Mouse (Mus musculus): Measurements from ENCODE around the gene Boc. TPM values are rescaled to one million over a fixed set of nuclear protein-coding genes. Genes with fewer than 3 reads are reported as not detected.

Boc gene
- polyA plus RNA-seq, 1 experiment from 2014 or later, result 22.6 TPM

GRCm38 (mm10) chr16:44485691-44486090 is 73.0 kb downstream of the Boc start:
- ATAC-seq (ENCODE audit: low FRiP score, low TSS enrichment), result 0 out of 2 replicates have a peak, but pooled peaks have one; percentile 6
- Histone ChIP-seq H3K4me3 (replicated peaks; ENCODE audit: low read depth, low read length) (no peak overlapping the region), H3K9ac (replicated peaks; ENCODE audit: low read length) (no peak overlapping the region), H3K27me3 (ENCODE audit: control insufficient read depth, insufficient read depth, low read length) (no peaks in the 10 kb centered on the region), H3K4me1 (ENCODE audit: control insufficient read depth, insufficient read depth, low read length) (0 out of 2 replicates have a peak, but pooled peaks cover 3% of the 10 kb centered on the region), H3K4me2 (ENCODE audit: low read length) (no peak overlapping the region), H3K9me3 (ENCODE audit: control insufficient read depth, low read length) (no peaks in the 10 kb centered on the region), H3K27ac (replicated peaks; ENCODE audit: low read depth, low read length) (no peak overlapping the region), H3K36me3 (ENCODE audit: control insufficient read depth, insufficient read depth, low read length) (peaks cover 33% of the 10 kb centered on the region)
- WGBS, result 61% methylated on average over 8 of the region's 8 CpGs
- DNase-seq, result no peak

- no peak overlapping the region for H3K4me2 ChIP-seq (ENCODE audit: low read length)
- DNase-seq (no peak), ATAC-seq (ENCODE audit: low FRiP score, low TSS enrichment) (no peak)
- 0 out of 2 replicates have a peak, but pooled peaks cover 3% of the 10 kb centered on the region for H3K4me1 ChIP-seq (ENCODE audit: control insufficient read depth, insufficient read depth, low read length)
- H3K27me3 ChIP-seq (ENCODE audit: control insufficient read depth, insufficient read depth, low read length), result no peaks in the 10 kb centered on the region
- peaks cover 25% of the 10 kb centered on the region for H3K36me3 ChIP-seq (ENCODE audit: control insufficient read depth, insufficient read depth, low read length)
- H3K9ac ChIP-seq (replicated peaks; ENCODE audit: low read length), result no peak overlapping the region
- 83% methylated on average over 10 of the region's 10 CpGs for WGBS
- no peaks in the 10 kb centered on the region for H3K9me3 ChIP-seq (ENCODE audit: control insufficient read depth, low read length)
- no peak overlapping the region for H3K4me3 ChIP-seq (replicated peaks; ENCODE audit: low read depth, low read length)
- no peak overlapping the region for H3K27ac ChIP-seq (replicated peaks; ENCODE audit: low read depth, low read length)
These were observed 73.9 kb downstream of the Boc start for GRCm38 (mm10) chr16:44484831-44485230.

- Histone ChIP-seq H3K36me3 (ENCODE audit: control insufficient read depth, insufficient read depth, low read length) (peaks cover 19% of the 10 kb centered on the region), H3K27ac (replicated peaks; ENCODE audit: low read depth, low read length) (no peak overlapping the region), H3K9me3 (ENCODE audit: control insufficient read depth, low read length) (no peaks in the 10 kb centered on the region), H3K4me1 (ENCODE audit: control insufficient read depth, insufficient read depth, low read length) (0 out of 2 replicates have a peak, but pooled peaks cover 3% of the 10 kb centered on the region), H3K9ac (replicated peaks; ENCODE audit: low read length) (no peak overlapping the region), H3K4me3 (replicated peaks; ENCODE audit: low read depth, low read length) (no peak overlapping the region), H3K4me2 (ENCODE audit: low read length) (no peak overlapping the region), H3K27me3 (ENCODE audit: control insufficient read depth, insufficient read depth, low read length) (no peaks in the 10 kb centered on the region)
- peak; percentile 91 for DNase-seq
- 9% methylated on average over 7 of the region's 7 CpGs for WGBS
- ATAC-seq (ENCODE audit: low FRiP score, low TSS enrichment), result no peak
These were observed 74.6 kb downstream of the Boc start for GRCm38 (mm10) chr16:44484079-44484478.

GRCm38 (mm10) chr16:44481599-44482593 is 76.8 kb downstream of the Boc start:
- Histone ChIP-seq H3K36me3 (ENCODE audit: control insufficient read depth, insufficient read depth, low read length) (peaks cover 7% of the 10 kb centered on the region), H3K9me3 (ENCODE audit: control insufficient read depth, low read length) (no peaks in the 10 kb centered on the region), H3K4me1 (ENCODE audit: control insufficient read depth, insufficient read depth, low read length) (0 out of 2 replicates have a peak, but pooled peaks cover 3% of the 10 kb centered on the region), H3K4me3 (replicated peaks; ENCODE audit: low read depth, low read length) (no peak overlapping the region), H3K4me2 (ENCODE audit: low read length) (no peak overlapping the region), H3K27ac (replicated peaks; ENCODE audit: low read depth, low read length) (no peak overlapping the region; the same call in 1 of the 2 replicates), H3K27me3 (ENCODE audit: control insufficient read depth, insufficient read depth, low read length) (no peaks in the 10 kb centered on the region), H3K9ac (replicated peaks; ENCODE audit: low read length) (no peak overlapping the region)
- no peak for DNase-seq
- 50% methylated on average over 28 of the region's 28 CpGs for WGBS
- no peak for ATAC-seq (ENCODE audit: low FRiP score, low TSS enrichment)

GRCm38 (mm10) chr16:44480616-44481015 is 78.1 kb downstream of the Boc start:
- Histone ChIP-seq H3K4me1 (ENCODE audit: control insufficient read depth, insufficient read depth, low read length) (0 out of 2 replicates have a peak, but pooled peaks cover 3% of the 10 kb centered on the region), H3K9me3 (ENCODE audit: control insufficient read depth, low read length) (no peaks in the 10 kb centered on the region), H3K36me3 (ENCODE audit: control insufficient read depth, insufficient read depth, low read length) (peaks cover 7% of the 10 kb centered on the region), H3K4me2 (ENCODE audit: low read length) (no peak overlapping the region), H3K4me3 (replicated peaks; ENCODE audit: low read depth, low read length) (no peak overlapping the region), H3K9ac (replicated peaks; ENCODE audit: low read length) (no peak overlapping the region), H3K27ac (replicated peaks; ENCODE audit: low read depth, low read length) (no peak overlapping the region), H3K27me3 (ENCODE audit: control insufficient read depth, insufficient read depth, low read length) (no peaks in the 10 kb centered on the region)
- peak; percentile 52 for DNase-seq
- no peak for ATAC-seq (ENCODE audit: low FRiP score, low TSS enrichment)
- WGBS, result 73% methylated on average over 7 of the region's 7 CpGs

- 92% methylated on average over 14 of the region's 14 CpGs for WGBS
- no peak overlapping the region for H3K4me3 ChIP-seq (replicated peaks; ENCODE audit: low read depth, low read length)
- H3K4me1 ChIP-seq (ENCODE audit: control insufficient read depth, insufficient read depth, low read length), result 0 out of 2 replicates have a peak, but pooled peaks cover 3% of the 10 kb centered on the region
- no peak overlapping the region for H3K9ac ChIP-seq (replicated peaks; ENCODE audit: low read length)
- ATAC-seq (ENCODE audit: low FRiP score, low TSS enrichment) (no peak), DNase-seq (no peak)
- no peak overlapping the region for H3K27ac ChIP-seq (replicated peaks; ENCODE audit: low read depth, low read length)
- no peaks in the 10 kb centered on the region for H3K27me3 ChIP-seq (ENCODE audit: control insufficient read depth, insufficient read depth, low read length)
- H3K9me3 ChIP-seq (ENCODE audit: control insufficient read depth, low read length), result no peaks in the 10 kb centered on the region
- no peak overlapping the region for H3K4me2 ChIP-seq (ENCODE audit: low read length)
- no peaks in the 10 kb centered on the region for H3K36me3 ChIP-seq (ENCODE audit: control insufficient read depth, insufficient read depth, low read length)
These were observed 78.8 kb downstream of the Boc start for GRCm38 (mm10) chr16:44479852-44480251.

GRCm38 (mm10) chr16:44478767-44479166 is 79.9 kb downstream of the Boc start:
- H3K27me3 ChIP-seq (ENCODE audit: control insufficient read depth, insufficient read depth, low read length), result no peaks in the 10 kb centered on the region
- peak overlapping the region; percentile 19; the same call in 1 of the 2 replicates for H3K4me2 ChIP-seq (ENCODE audit: low read length)
- H3K4me1 ChIP-seq (ENCODE audit: control insufficient read depth, insufficient read depth, low read length), result 0 out of 2 replicates have a peak, but pooled peaks cover 3% of the 10 kb centered on the region
- WGBS, result 51% methylated on average over 18 of the region's 18 CpGs
- H3K27ac ChIP-seq (replicated peaks; ENCODE audit: low read depth, low read length), result no peak overlapping the region
- H3K4me3 ChIP-seq (replicated peaks; ENCODE audit: low read depth, low read length), result no peak overlapping the region
- H3K9me3 ChIP-seq (ENCODE audit: control insufficient read depth, low read length), result no peaks in the 10 kb centered on the region
- no peak for ATAC-seq (ENCODE audit: low FRiP score, low TSS enrichment)
- H3K9ac ChIP-seq (replicated peaks; ENCODE audit: low read length), result no peak overlapping the region; the same call in 1 of the 2 replicates
- no peak for DNase-seq
- H3K36me3 ChIP-seq (ENCODE audit: control insufficient read depth, insufficient read depth, low read length), result no peaks in the 10 kb centered on the region

GRCm38 (mm10) chr16:44475682-44476375 is 82.9 kb downstream of the Boc start:
- H3K4me3 ChIP-seq (replicated peaks; ENCODE audit: low read depth, low read length), result no peak overlapping the region
- no peaks in the 10 kb centered on the region for H3K9me3 ChIP-seq (ENCODE audit: control insufficient read depth, low read length)
- H3K36me3 ChIP-seq (ENCODE audit: control insufficient read depth, insufficient read depth, low read length), result no peaks in the 10 kb centered on the region
- H3K4me1 ChIP-seq (ENCODE audit: control insufficient read depth, insufficient read depth, low read length), result no peaks in the 10 kb centered on the region
- WGBS, result 90% methylated on average over 11 of the region's 11 CpGs
- H3K27ac ChIP-seq (replicated peaks; ENCODE audit: low read depth, low read length), result no peak overlapping the region
- no peak for DNase-seq
- no peak overlapping the region for H3K4me2 ChIP-seq (ENCODE audit: low read length)
- H3K27me3 ChIP-seq (ENCODE audit: control insufficient read depth, insufficient read depth, low read length), result no peaks in the 10 kb centered on the region
- 0 out of 2 replicates have a peak, but pooled peaks have one; percentile 41 for ATAC-seq (ENCODE audit: low FRiP score, low TSS enrichment)
- no peak overlapping the region for H3K9ac ChIP-seq (replicated peaks; ENCODE audit: low read length)

All from midbrain, embryonic 14.5 days (tissue).